Mouse (Mus musculus) limb, embryonic 15.5 days (tissue): Measurements from ENCODE around the gene Shisal2b. TPM values are rescaled to one million over a fixed set of nuclear protein-coding genes. Genes with fewer than 3 reads are reported as not detected.

ENCODE experiments used
- ATAC-seq: fragments of 200-750 bp; cut with Nextera tagmentation; 2 replicates; pipeline ENCODE4 v1.8.0; 2017; ENCODE audit warnings: low read depth, moderate TSS enrichment; ENCODE audit not compliant: insufficient number of reproducible peaks, low FRiP score, low TSS enrichment
- H3K27ac ChIP-seq: fragments of 300-500 bp; sonication (generic); 2 replicates; pipeline ENCODE4 v1.5.1; 2015; ENCODE audit warnings: moderate library complexity, mild to moderate bottlenecking, inconsistent platforms
- H3K27me3 ChIP-seq: fragments of 300-500 bp; sonication (generic); 2 replicates; pipeline ENCODE4 v1.6.1; 2015; ENCODE audit warnings: inconsistent platforms
- H3K36me3 ChIP-seq: fragments of 300-500 bp; sonication (generic); 2 replicates; pipeline ENCODE4 v1.6.1; 2015; ENCODE audit warnings: inconsistent platforms
- H3K4me1 ChIP-seq: fragments of 300-500 bp; sonication (generic); 2 replicates; pipeline ENCODE4 v1.6.1; 2015; ENCODE audit warnings: inconsistent platforms
- H3K4me2 ChIP-seq: fragments of 300-500 bp; sonication (generic); 2 replicates; pipeline ENCODE4 v1.6.1; 2015; ENCODE audit warnings: mild to moderate bottlenecking, inconsistent platforms
- H3K4me3 ChIP-seq: fragments of 300-500 bp; sonication (generic); 2 replicates; pipeline ENCODE4 v1.5.1; 2015; ENCODE audit warnings: mild to moderate bottlenecking, inconsistent platforms
- H3K9ac ChIP-seq: fragments of 300-500 bp; sonication (generic); 2 replicates; pipeline ENCODE4 v1.6.1; 2015; ENCODE audit warnings: inconsistent platforms
- H3K9me3 ChIP-seq: fragments of 300-500 bp; sonication (generic); 2 replicates; pipeline ENCODE4 v1.6.1; 2016; ENCODE audit warnings: inconsistent platforms
- WGBS: fragments of 180-500 bp; shearing (Covaris S2); methylation state at CpG from one replicate; pipeline ENCODE4 v1.1.7; 2015; 5-methylcytosine and 5-hydroxymethylcytosine counted together
- polyA plus RNA-seq: library from polyadenylated mRNA; unstranded; fragments of >200 nt; fragmentation: Nextera tagmentation; extraction: Ambion mirVana; gene quantifications from 2 replicates; pipeline ENCODE4 v1.2.1, GENCODE M21; 2015

Shisal2b gene
- polyA plus RNA-seq, 1 experiment from 2014 or later, result 0.78 TPM

GRCm38 (mm10) chr13:104853645-104854044 is 10.0 kb downstream of the Shisal2b start:
- no peaks in the 10 kb centered on the region for H3K9me3 ChIP-seq
- H3K27me3 ChIP-seq, result no peaks in the 10 kb centered on the region
- H3K4me2 ChIP-seq, result no peak overlapping the region
- ATAC-seq, result no peak
- no peak overlapping the region for H3K9ac ChIP-seq
- no peaks in the 10 kb centered on the region for H3K4me1 ChIP-seq
- H3K36me3 ChIP-seq, result no peaks in the 10 kb centered on the region
- 82% methylated on average over 2 of the region's 2 CpGs for WGBS
- H3K27ac ChIP-seq, result no peak overlapping the region
- H3K4me3 ChIP-seq, result no peak overlapping the region

GRCm38 (mm10) chr13:104843295-104844089 is 20.2 kb downstream of the Shisal2b start:
- H3K9me3 ChIP-seq, result no peaks in the 10 kb centered on the region
- no peak for ATAC-seq
- H3K27me3 ChIP-seq, result no peaks in the 10 kb centered on the region
- H3K27ac ChIP-seq, result no peak overlapping the region
- no peak overlapping the region for H3K9ac ChIP-seq
- no peak overlapping the region for H3K4me3 ChIP-seq
- 86% methylated on average over 12 of the region's 13 CpGs for WGBS
- H3K4me2 ChIP-seq, result no peak overlapping the region
- no peaks in the 10 kb centered on the region for H3K4me1 ChIP-seq
- H3K36me3 ChIP-seq, result peaks cover 4% of the 10 kb centered on the region; the same call in 1 of the 2 replicates

- H3K4me3 ChIP-seq, result no peak overlapping the region
- no peak overlapping the region for H3K4me2 ChIP-seq
- H3K36me3 ChIP-seq, result peaks cover 11% of the 10 kb centered on the region; the same call in 1 of the 2 replicates
- H3K9ac ChIP-seq, result no peak overlapping the region
- no peaks in the 10 kb centered on the region for H3K9me3 ChIP-seq
- H3K27ac ChIP-seq, result no peak overlapping the region
- 67% methylated on average over 4 of the region's 4 CpGs for WGBS
- no peak for ATAC-seq
- no peaks in the 10 kb centered on the region for H3K27me3 ChIP-seq
- H3K4me1 ChIP-seq, result no peaks in the 10 kb centered on the region
These were observed 21.8 kb downstream of the Shisal2b start for GRCm38 (mm10) chr13:104841937-104842336.

GRCm38 (mm10) chr13:104837628-104838027 is 26.1 kb downstream of the Shisal2b start:
- H3K4me3 ChIP-seq, result no peak overlapping the region
- H3K4me2 ChIP-seq, result no peak overlapping the region
- WGBS, result 61% methylated on average over 7 of the region's 7 CpGs
- H3K27me3 ChIP-seq, result no peaks in the 10 kb centered on the region
- no peaks in the 10 kb centered on the region for H3K9me3 ChIP-seq
- no peak for ATAC-seq
- H3K36me3 ChIP-seq, result peaks cover 38% of the 10 kb centered on the region
- no peak overlapping the region for H3K9ac ChIP-seq
- H3K27ac ChIP-seq, result no peak overlapping the region
- no peaks in the 10 kb centered on the region for H3K4me1 ChIP-seq

GRCm38 (mm10) chr13:104832811-104833210 is 30.9 kb downstream of the Shisal2b start:
- 93% methylated on average over 13 of the region's 13 CpGs for WGBS
- H3K9ac ChIP-seq, result no peak overlapping the region

GRCm38 (mm10) chr13:104825470-104825869 is 38.2 kb downstream of the Shisal2b start:
- ATAC-seq, result no peak
- Histone ChIP-seq H3K9me3 (no peaks in the 10 kb centered on the region), H3K27ac (no peak overlapping the region)

More at GRCm38 (mm10) chr13:104832811-104833210, 30.9 kb downstream of the Shisal2b start:
- no peaks in the 10 kb centered on the region for H3K4me1 ChIP-seq
- no peak overlapping the region for H3K4me3 ChIP-seq
- H3K36me3 ChIP-seq, result peaks cover 67% of the 10 kb centered on the region
- H3K27me3 ChIP-seq, result no peaks in the 10 kb centered on the region
- no peak for ATAC-seq
- H3K27ac ChIP-seq, result no peak overlapping the region
- no peak overlapping the region for H3K4me2 ChIP-seq
- H3K9me3 ChIP-seq, result no peaks in the 10 kb centered on the region

GRCm38 (mm10) chr13:104822411-104822838 is 41.3 kb downstream of the Shisal2b start:
- Histone ChIP-seq H3K27me3 (no peaks in the 10 kb centered on the region), H3K9me3 (no peaks in the 10 kb centered on the region), H3K27ac (peak overlapping the region; percentile 57; the same call in 1 of the 2 replicates), H3K4me1 (peaks cover 13% of the 10 kb centered on the region), H3K4me2 (0 out of 2 replicates have a peak overlapping the region, but pooled peaks have one; percentile 19), H3K4me3 (no peak overlapping the region), H3K9ac (no peak overlapping the region), H3K36me3 (peaks cover 8% of the 10 kb centered on the region)
- 25% methylated on average over 7 of the region's 8 CpGs for WGBS
- 0 out of 2 replicates have a peak, but pooled peaks have one; percentile 55 for ATAC-seq

More at GRCm38 (mm10) chr13:104825470-104825869, 38.2 kb downstream of the Shisal2b start:
- peaks cover 34% of the 10 kb centered on the region for H3K36me3 ChIP-seq
- no peak overlapping the region for H3K4me3 ChIP-seq
- no peak overlapping the region for H3K4me2 ChIP-seq
- 76% methylated on average over 2 of the region's 2 CpGs for WGBS
- 0 out of 2 replicates have a peak, but pooled peaks cover 2% of the 10 kb centered on the region for H3K4me1 ChIP-seq
- H3K9ac ChIP-seq, result no peak overlapping the region
- H3K27me3 ChIP-seq, result no peaks in the 10 kb centered on the region

- 77% methylated on average over 1 of the region's 1 CpGs for WGBS
- no peak for ATAC-seq
- peaks cover 13% of the 10 kb centered on the region for H3K4me1 ChIP-seq
- H3K4me2 ChIP-seq, result no peak overlapping the region
- H3K36me3 ChIP-seq, result peaks cover 3% of the 10 kb centered on the region
- no peaks in the 10 kb centered on the region for H3K9me3 ChIP-seq
- no peaks in the 10 kb centered on the region for H3K27me3 ChIP-seq
- H3K27ac ChIP-seq, result no peak overlapping the region
- no peak overlapping the region for H3K4me3 ChIP-seq
- H3K9ac ChIP-seq, result no peak overlapping the region
These were observed 41.8 kb downstream of the Shisal2b start for GRCm38 (mm10) chr13:104821908-104822307.

GRCm38 (mm10) chr13:104821192-104821591 is 42.5 kb downstream of the Shisal2b start:
- no peak overlapping the region for H3K4me2 ChIP-seq
- ATAC-seq, result no peak
- H3K4me3 ChIP-seq, result no peak overlapping the region
- H3K27ac ChIP-seq, result no peak overlapping the region
- peaks cover 13% of the 10 kb centered on the region for H3K4me1 ChIP-seq
- H3K36me3 ChIP-seq, result peaks cover 2% of the 10 kb centered on the region; the same call in 1 of the 2 replicates
- no peak overlapping the region for H3K9ac ChIP-seq
- H3K27me3 ChIP-seq, result no peaks in the 10 kb centered on the region
- H3K9me3 ChIP-seq, result no peaks in the 10 kb centered on the region

- Histone ChIP-seq H3K9me3 (no peaks in the 10 kb centered on the region), H3K4me1 (peaks cover 19% of the 10 kb centered on the region), H3K9ac (peak overlapping the region; percentile 72), H3K27ac (no peak overlapping the region), H3K4me3 (peak overlapping the region; percentile 71), H3K4me2 (peak overlapping the region; percentile 57), H3K27me3 (no peaks in the 10 kb centered on the region), H3K36me3 (peaks cover 2% of the 10 kb centered on the region; the same call in 1 of the 2 replicates)
- whole genome bisulfite sequencing, result 47% methylated on average over 12 of the region's 12 CpGs
- no peak for ATAC-seq
These were observed 46.0 kb downstream of the Shisal2b start for GRCm38 (mm10) chr13:104817696-104818095.

GRCm38 (mm10) chr13:104816635-104817571 is 46.8 kb downstream of the Shisal2b start, which contains the start of gene Cwc27:
Gene Cwc27, minus strand, starts transcription at chr13:104817142.
- peak; percentile 92 for ATAC-seq
- peaks cover 2% of the 10 kb centered on the region; the same call in 1 of the 2 replicates for H3K36me3 ChIP-seq
- H3K4me1 ChIP-seq, result peaks cover 16% of the 10 kb centered on the region
- no peaks in the 10 kb centered on the region for H3K9me3 ChIP-seq
- peak within 1 kb of the TSS; percentile 91 for H3K27ac ChIP-seq
- peak within 1 kb of the TSS; percentile 57 for H3K4me2 ChIP-seq
- no peaks in the 10 kb centered on the region for H3K27me3 ChIP-seq
- WGBS, result under 1% methylated on average over 50 of the region's 50 CpGs
- peak within 1 kb of the TSS; percentile 71 for H3K4me3 ChIP-seq
- peak within 1 kb of the TSS; percentile 72 for H3K9ac ChIP-seq
